Mouse (Mus musculus) T-cell, adult 66 days (primary cell): Measurements from ENCODE around the gene Gxylt1. TPM values are rescaled to one million over a fixed set of nuclear protein-coding genes. Genes with fewer than 3 reads are reported as not detected.

Source experiments
- total RNA-seq, 2 experiments: library from RNA; stranded (reverse); gene quantifications; 3 replicates in 1 of 2; 4 replicates in 1 of 2; pipeline ENCODE4 v1.2.4; 2023

Gene Gxylt1
- 10 to 100 TPM; 20.1 to 24.6 TPM for total RNA-seq

GRCm38 (mm10) chr15:93274679-93275583, at the start of gene Gxylt1:
Gxylt1 (minus strand) TSS chr15:93275179.

Other genes with a start within 250 kb of the Gxylt1 start
- gene Yaf2, start 61.8 kb upstream of the Gxylt1 start, total RNA-seq, result 10 to 100 TPM; 18.3 to 19.2 TPM
- 10 to 100 TPM; 66.9 to 71.0 TPM for gene Zcrb1, start 123.2 kb upstream of the Gxylt1 start, total RNA-seq
- 10 to 100 TPM; 48.4 to 49.8 TPM for gene Pphln1, start 123.2 kb upstream of the Gxylt1 start, total RNA-seq